Mouse (Mus musculus): ENCODE measurements around the gene Nup107.

Nup107 gene

GRCm38 (mm10) chr10:117702024-117702833 is 90.3 kb downstream of the Nup107 start:
- CTCF ChIA-PET, result interaction anchor here in 1 of 4 experiments (0.5 kb wide), 1 partner anchor 8 kb away, joined by 3 read pairs; the partner anchor contains the start of gene Mdm2
- POLR2A ChIA-PET, result interaction anchor here in 3 of 4 experiments (0.6 to 11.5 kb wide), 14 partner anchors 7 to 1527 kb away, joined by 3 to 109 read pairs (median 4); partner anchors contain the start of genes Best3 (in 1 of the 3) and Mdm2 (in 1 of the 3)

GRCm38 (mm10) chr10:117701034-117701829 is 91.3 kb downstream of the Nup107 start:
- POLR2A ChIA-PET, result interaction anchor here (0.6 to 11.5 kb wide), 18 partner anchors 8 to 309 kb away, joined by 3 to 109 read pairs (median 4); partner anchors contain the start of gene Mdm2 (in 1 of the 4)

More at GRCm38 (mm10) chr10:117701034-117701829, 91.3 kb downstream of the Nup107 start:
- CTCF ChIA-PET, result interaction anchor here in 1 of 4 experiments (0.6 kb wide), 2 partner anchors 149 to 333 kb away, joined by 5 read pairs; no protein-coding TSS in a partner anchor
